Mouse (Mus musculus): ENCODE results near the gene Ylpm1. TPM values are rescaled to one million over a fixed set of nuclear protein-coding genes. Genes with fewer than 3 reads are reported as not detected.

The Ylpm1 gene
- polyA plus RNA-seq, 1 experiment from 2014 or later, result 9.2 TPM

GRCm38 (mm10) chr12:84952351-84952750 is 43.8 kb upstream of the Ylpm1 start:
- Histone ChIP-seq H3K4me3 (ENCODE audit: low read depth, low read length) (no peak overlapping the region), H3K4me1 (replicated peaks; ENCODE audit: control insufficient read depth, insufficient read depth) (0 out of 2 replicates have a peak, but pooled peaks cover 2% of the 10 kb centered on the region), H3K27ac (replicated peaks) (no peak overlapping the region), H3K9ac (ENCODE audit: low read length) (no peak overlapping the region), H3K9me3 (ENCODE audit: control insufficient read depth, low read length) (no peaks in the 10 kb centered on the region), H3K36me3 (ENCODE audit: control insufficient read depth, insufficient read depth, low read length) (no peaks in the 10 kb centered on the region; the same call in 1 of the 2 replicates), H3K4me2 (replicated peaks; ENCODE audit: low read depth) (no peak overlapping the region), H3K27me3 (ENCODE audit: control insufficient read depth, insufficient read depth, low read length) (no peaks in the 10 kb centered on the region)
- TF ChIP-seq EP300 (optimal IDR thresholded peaks at IDR 0.05), result no peak
- no peak for TF ChIP-seq CTCF (IDR thresholded peaks at IDR 0.05; ENCODE audit: low read depth)
- no peak for ATAC-seq (ENCODE audit: low FRiP score, low TSS enrichment)
- WGBS, result 44% methylated on average over 1 of the region's 1 CpGs
- no peak for DNase-seq (ENCODE audit: low spot score)

GRCm38 (mm10) chr12:84956317-84956716 is 39.8 kb upstream of the Ylpm1 start:
- no peak overlapping the region for H3K9ac ChIP-seq (ENCODE audit: low read length)
- ATAC-seq (ENCODE audit: low FRiP score, low TSS enrichment) (no peak), DNase-seq (ENCODE audit: low spot score) (no peak)
- H3K4me1 ChIP-seq (replicated peaks; ENCODE audit: control insufficient read depth, insufficient read depth), result 0 out of 2 replicates have a peak, but pooled peaks cover 2% of the 10 kb centered on the region
- 88% methylated on average over 3 of the region's 3 CpGs for WGBS
- H3K4me3 ChIP-seq (ENCODE audit: low read depth, low read length), result no peak overlapping the region
- no peak overlapping the region for H3K27ac ChIP-seq (replicated peaks)
- H3K36me3 ChIP-seq (ENCODE audit: control insufficient read depth, insufficient read depth, low read length), result no peaks in the 10 kb centered on the region
- H3K9me3 ChIP-seq (ENCODE audit: control insufficient read depth, low read length), result no peaks in the 10 kb centered on the region
- TF ChIP-seq CTCF (IDR thresholded peaks at IDR 0.05; ENCODE audit: low read depth), result no peak
- no peak for TF ChIP-seq EP300 (optimal IDR thresholded peaks at IDR 0.05)
- H3K4me2 ChIP-seq (replicated peaks; ENCODE audit: low read depth), result no peak overlapping the region
- H3K27me3 ChIP-seq (ENCODE audit: control insufficient read depth, insufficient read depth, low read length), result no peaks in the 10 kb centered on the region

- Histone ChIP-seq H3K4me3 (ENCODE audit: low read depth, low read length) (no peak overlapping the region), H3K36me3 (ENCODE audit: control insufficient read depth, insufficient read depth, low read length) (no peaks in the 10 kb centered on the region), H3K4me1 (replicated peaks; ENCODE audit: control insufficient read depth, insufficient read depth) (no peaks in the 10 kb centered on the region), H3K4me2 (replicated peaks; ENCODE audit: low read depth) (no peak overlapping the region), H3K9me3 (ENCODE audit: control insufficient read depth, low read length) (no peaks in the 10 kb centered on the region), H3K9ac (ENCODE audit: low read length) (no peak overlapping the region), H3K27me3 (ENCODE audit: control insufficient read depth, insufficient read depth, low read length) (no peaks in the 10 kb centered on the region), H3K27ac (replicated peaks) (no peak overlapping the region)
- TF ChIP-seq CTCF (IDR thresholded peaks at IDR 0.05; ENCODE audit: low read depth), result no peak
- no peak for ATAC-seq (ENCODE audit: low FRiP score, low TSS enrichment)
- DNase-seq (ENCODE audit: low spot score), result no peak
- WGBS, result 90% methylated on average over 1 of the region's 1 CpGs
These were observed 37.2 kb upstream of the Ylpm1 start for GRCm38 (mm10) chr12:84958794-84959356.

GRCm38 (mm10) chr12:84962606-84963005 is 33.5 kb upstream of the Ylpm1 start:
- Histone ChIP-seq H3K9me3 (ENCODE audit: control insufficient read depth, low read length) (no peaks in the 10 kb centered on the region), H3K4me2 (replicated peaks; ENCODE audit: low read depth) (no peak overlapping the region), H3K4me1 (replicated peaks; ENCODE audit: control insufficient read depth, insufficient read depth) (no peaks in the 10 kb centered on the region), H3K4me3 (ENCODE audit: low read depth, low read length) (no peak overlapping the region), H3K27ac (replicated peaks) (no peak overlapping the region), H3K27me3 (ENCODE audit: control insufficient read depth, insufficient read depth, low read length) (no peaks in the 10 kb centered on the region), H3K36me3 (ENCODE audit: control insufficient read depth, insufficient read depth, low read length) (0 out of 2 replicates have a peak, but pooled peaks cover 3% of the 10 kb centered on the region), H3K9ac (ENCODE audit: low read length) (no peak overlapping the region)
- ATAC-seq (ENCODE audit: low FRiP score, low TSS enrichment), result no peak
- 81% methylated on average over 7 of the region's 7 CpGs for WGBS
- TF ChIP-seq CTCF (IDR thresholded peaks at IDR 0.05; ENCODE audit: low read depth) (no peak), EP300 (optimal IDR thresholded peaks at IDR 0.05) (no peak)
- no peak for DNase-seq (ENCODE audit: low spot score)

- TF ChIP-seq CTCF (IDR thresholded peaks at IDR 0.05; ENCODE audit: low read depth) (no peak), EP300 (optimal IDR thresholded peaks at IDR 0.05) (no peak)
- DNase-seq (ENCODE audit: low spot score), result no peak
- H3K27me3 ChIP-seq (ENCODE audit: control insufficient read depth, insufficient read depth, low read length), result no peaks in the 10 kb centered on the region
These were observed 27.1 kb upstream of the Ylpm1 start for GRCm38 (mm10) chr12:84968831-84969655.

More at GRCm38 (mm10) chr12:84968831-84969655, 27.1 kb upstream of the Ylpm1 start:
- 78% methylated on average over 16 of the region's 16 CpGs for WGBS
- H3K9me3 ChIP-seq (ENCODE audit: control insufficient read depth, low read length), result no peaks in the 10 kb centered on the region
- H3K4me1 ChIP-seq (replicated peaks; ENCODE audit: control insufficient read depth, insufficient read depth), result 0 out of 2 replicates have a peak, but pooled peaks cover 5% of the 10 kb centered on the region
- no peak for ATAC-seq (ENCODE audit: low FRiP score, low TSS enrichment)
- H3K4me2 ChIP-seq (replicated peaks; ENCODE audit: low read depth), result peak overlapping the region; percentile 84
- H3K9ac ChIP-seq (ENCODE audit: low read length), result 0 out of 2 replicates have a peak overlapping the region, but pooled peaks have one; percentile 80
- no peak overlapping the region for H3K27ac ChIP-seq (replicated peaks)
- H3K36me3 ChIP-seq (ENCODE audit: control insufficient read depth, insufficient read depth, low read length), result 0 out of 2 replicates have a peak, but pooled peaks cover 3% of the 10 kb centered on the region
- peak overlapping the region; percentile 78 for H3K4me3 ChIP-seq (ENCODE audit: low read depth, low read length)

All from stomach, postnatal 0 days (tissue).